Mouse (Mus musculus) cerebellum, adult 9-11 months (tissue): ENCODE measurements around the gene 1500009L16Rik.
A peak's percentile ranks its signal among the peaks of the same experiment; 100 is the strongest.

ENCODE experiments used
- DNase-seq: peaks from one replicate; pipeline ENCODE4 v3.0.0; 2022

Gene 1500009L16Rik

GRCm38 (mm10) chr10:83763891-83764290 is 41.2 kb downstream of the 1500009L16Rik start:
- no peak for DNase-seq

- DNase-seq = no peak
Observed at GRCm38 (mm10) chr10:83766882-83767281, 44.2 kb downstream of the 1500009L16Rik start.

- DNase-seq = peak; percentile 63
Observed at GRCm38 (mm10) chr10:83776272-83776878, 53.7 kb downstream of the 1500009L16Rik start.

GRCm38 (mm10) chr10:83777253-83777652 is 54.6 kb downstream of the 1500009L16Rik start:
- DNase-seq = no peak

- DNase-seq = no peak
Observed at GRCm38 (mm10) chr10:83781854-83782253, 59.2 kb downstream of the 1500009L16Rik start.

- DNase-seq = peak; percentile 83
Observed at GRCm38 (mm10) chr10:83782371-83783120, 59.9 kb downstream of the 1500009L16Rik start.

GRCm38 (mm10) chr10:83785003-83785402 is 62.3 kb downstream of the 1500009L16Rik start:
- no peak for DNase-seq

GRCm38 (mm10) chr10:83785627-83786392 is 63.1 kb downstream of the 1500009L16Rik start:
- no peak for DNase-seq

GRCm38 (mm10) chr10:83795088-83795487 is 72.4 kb downstream of the 1500009L16Rik start:
- DNase-seq = no peak

GRCm38 (mm10) chr10:83795500-83795899 is 72.8 kb downstream of the 1500009L16Rik start:
- DNase-seq = no peak

GRCm38 (mm10) chr10:83804021-83804420 is 81.4 kb downstream of the 1500009L16Rik start:
- no peak for DNase-seq

GRCm38 (mm10) chr10:83805201-83805718 is 82.6 kb downstream of the 1500009L16Rik start:
- DNase-seq = no peak

- DNase-seq = no peak
Observed at GRCm38 (mm10) chr10:83807251-83807650, 84.6 kb downstream of the 1500009L16Rik start.
